Mouse (Mus musculus): Measurements from ENCODE around the gene Olfr1049. TPM values are rescaled to one million over a fixed set of nuclear protein-coding genes. Genes with fewer than 3 reads are reported as not detected.
"Not testable (repeated sequence)": the region's sequence is repeated elsewhere in the genome, so short reads cannot be mapped to it uniquely, and the experiment has no call there.

Gene Olfr1049
- not detected in 2 replicates for total RNA-seq (2015)
- total RNA-seq (2017): 0.37 TPM in 1 of 2 replicates, not detected in the other

GRCm38 (mm10) chr2:86258228-86258627, at the start of gene Olfr1049:
Gene Olfr1049, minus strand, starts transcription at chr2:86258328.
- not testable (repeated sequence) for ATAC-seq (ENCODE audit: poor library complexity, severe bottlenecking)

GRCm38 (mm10) chr2:86292155-86292554, 34.0 kb upstream of the Olfr1049 start, which contains the start of gene Olfr1052:
Gene Olfr1052, plus strand, starts transcription at chr2:86292455.
- no peak for ATAC-seq (ENCODE audit: poor library complexity, severe bottlenecking)

GRCm38 (mm10) chr2:86278988-86279387, 20.9 kb upstream of the Olfr1049 start, which contains the start of gene Olfr1051:
Gene Olfr1051, minus strand, starts transcription at chr2:86279088.
- not testable (repeated sequence) for ATAC-seq (ENCODE audit: poor library complexity, severe bottlenecking)

GRCm38 (mm10) chr2:86240189-86240588, 17.9 kb downstream of the Olfr1049 start, which contains the start of gene Olfr1048:
Gene Olfr1048, minus strand, starts transcription at chr2:86240289.
- ATAC-seq (ENCODE audit: poor library complexity, severe bottlenecking): no peak

- ATAC-seq (ENCODE audit: poor library complexity, severe bottlenecking): no peak
Observed at GRCm38 (mm10) chr2:86231301-86231700, 26.8 kb downstream of the Olfr1049 start, which contains the start of gene Olfr1047. Gene Olfr1047, minus strand, starts transcription at chr2:86231401.

- ATAC-seq (ENCODE audit: poor library complexity, severe bottlenecking): no peak
Observed at GRCm38 (mm10) chr2:86219214-86219613, 38.9 kb downstream of the Olfr1049 start, which contains the start of gene Olfr1046. Gene Olfr1046, minus strand, starts transcription at chr2:86219314.

Other genes starting within 250 kb of the Olfr1049 start
- gene Olfr1033, start 237.7 kb downstream of the Olfr1049 start, total RNA-seq (2015): 0.09 and 0.45 TPM in 2 replicates
- 0.07 TPM in 1 of 2 replicates, not detected in the other for gene Olfr1033, start 237.7 kb downstream of the Olfr1049 start, total RNA-seq (2017)
- gene Olfr1034, start 212.5 kb downstream of the Olfr1049 start, total RNA-seq (2015): not detected in 2 replicates
- not detected in 2 replicates for gene Olfr1034, start 212.5 kb downstream of the Olfr1049 start, total RNA-seq (2017)
- not detected in 2 replicates for gene Olfr1036, start 184.3 kb downstream of the Olfr1049 start, total RNA-seq (2015)
- gene Olfr1036, start 184.3 kb downstream of the Olfr1049 start, total RNA-seq (2017): not detected in 2 replicates
- not detected in 2 replicates for gene Olfr1037, start 170.9 kb downstream of the Olfr1049 start, total RNA-seq (2015)
- not detected in 2 replicates for gene Olfr1037, start 170.9 kb downstream of the Olfr1049 start, total RNA-seq (2017)
- not detected in 2 replicates for gene Olfr1039, start 122.4 kb downstream of the Olfr1049 start, total RNA-seq (2015)
- not detected in 2 replicates for gene Olfr1039, start 122.4 kb downstream of the Olfr1049 start, total RNA-seq (2017)
- gene Olfr1040, start 111.6 kb downstream of the Olfr1049 start, total RNA-seq (2015): not detected in 2 replicates
- not detected in 2 replicates for gene Olfr1040, start 111.6 kb downstream of the Olfr1049 start, total RNA-seq (2017)
- gene Olfr1042, start 96.5 kb downstream of the Olfr1049 start, total RNA-seq (2015): not detected in 2 replicates
- gene Olfr1042, start 96.5 kb downstream of the Olfr1049 start, total RNA-seq (2017): not detected in 2 replicates
- gene Olfr1043, start 90.8 kb downstream of the Olfr1049 start, total RNA-seq (2015): not detected in 2 replicates
- not detected in 2 replicates for gene Olfr1043, start 90.8 kb downstream of the Olfr1049 start, total RNA-seq (2017)
- not detected in 2 replicates for gene Olfr1044, start 80.5 kb downstream of the Olfr1049 start, total RNA-seq (2015)
- gene Olfr1044, start 80.5 kb downstream of the Olfr1049 start, total RNA-seq (2017): not detected in 2 replicates
- not detected in 2 replicates for gene Olfr52, start 72.6 kb downstream of the Olfr1049 start, total RNA-seq (2015)
- not detected in 2 replicates for gene Olfr52, start 72.6 kb downstream of the Olfr1049 start, total RNA-seq (2017)
- gene Olfr1045, start 55.3 kb downstream of the Olfr1049 start, total RNA-seq (2015): not detected in 2 replicates
- not detected in 2 replicates for gene Olfr1045, start 55.3 kb downstream of the Olfr1049 start, total RNA-seq (2017)
- gene Olfr1046, start 39.0 kb downstream of the Olfr1049 start, total RNA-seq (2015): not detected in 2 replicates
- gene Olfr1046, start 39.0 kb downstream of the Olfr1049 start, total RNA-seq (2017): not detected in 2 replicates
- not detected in 2 replicates for gene Olfr1047, start 26.9 kb downstream of the Olfr1049 start, total RNA-seq (2015)
- not detected in 2 replicates for gene Olfr1047, start 26.9 kb downstream of the Olfr1049 start, total RNA-seq (2017)
- gene Olfr1048, start 18.0 kb downstream of the Olfr1049 start, total RNA-seq (2015): not detected in 2 replicates
- gene Olfr1048, start 18.0 kb downstream of the Olfr1049 start, total RNA-seq (2017): not detected in 2 replicates
- gene Olfr1051, start 20.8 kb upstream of the Olfr1049 start, total RNA-seq (2015): not detected in 2 replicates
- gene Olfr1051, start 20.8 kb upstream of the Olfr1049 start, total RNA-seq (2017): not detected in 2 replicates
- not detected in 2 replicates for gene Olfr1052, start 34.1 kb upstream of the Olfr1049 start, total RNA-seq (2015)
- not detected in 2 replicates for gene Olfr1052, start 34.1 kb upstream of the Olfr1049 start, total RNA-seq (2017)
- not detected in 2 replicates for gene Olfr1053, start 57.0 kb upstream of the Olfr1049 start, total RNA-seq (2015)
- gene Olfr1053, start 57.0 kb upstream of the Olfr1049 start, total RNA-seq (2017): not detected in 2 replicates
- gene Olfr1054, start 77.1 kb upstream of the Olfr1049 start, total RNA-seq (2015): not detected in 2 replicates
- gene Olfr1054, start 77.1 kb upstream of the Olfr1049 start, total RNA-seq (2017): not detected in 2 replicates
- gene Olfr1055, start 92.0 kb upstream of the Olfr1049 start, total RNA-seq (2015): not detected in 2 replicates
- gene Olfr1055, start 92.0 kb upstream of the Olfr1049 start, total RNA-seq (2017): not detected in 2 replicates
- not detected in 2 replicates for gene Olfr1056, start 104.1 kb upstream of the Olfr1049 start, total RNA-seq (2015)
- gene Olfr1056, start 104.1 kb upstream of the Olfr1049 start, total RNA-seq (2017): not detected in 2 replicates
- not detected in 2 replicates for gene Olfr1057, start 120.1 kb upstream of the Olfr1049 start, total RNA-seq (2015)
- gene Olfr1057, start 120.1 kb upstream of the Olfr1049 start, total RNA-seq (2017): not detected in 2 replicates
- gene Olfr1058, start 130.2 kb upstream of the Olfr1049 start, total RNA-seq (2015): not detected in 2 replicates
- gene Olfr1058, start 130.2 kb upstream of the Olfr1049 start, total RNA-seq (2017): not detected in 2 replicates
- not detected in 2 replicates for gene Olfr1061, start 155.7 kb upstream of the Olfr1049 start, total RNA-seq (2015)
- gene Olfr1061, start 155.7 kb upstream of the Olfr1049 start, total RNA-seq (2017): not detected in 2 replicates
- not detected in 2 replicates for gene Olfr1062, start 168.4 kb upstream of the Olfr1049 start, total RNA-seq (2015)
- gene Olfr1062, start 168.4 kb upstream of the Olfr1049 start, total RNA-seq (2017): not detected in 2 replicates
- gene Olfr1065, start 192.3 kb upstream of the Olfr1049 start, total RNA-seq (2015): not detected in 2 replicates
- gene Olfr1065, start 192.3 kb upstream of the Olfr1049 start, total RNA-seq (2017): not detected in 2 replicates
- gene Olfr1066, start 197.9 kb upstream of the Olfr1049 start, total RNA-seq (2015): not detected in 2 replicates
- gene Olfr1066, start 197.9 kb upstream of the Olfr1049 start, total RNA-seq (2017): not detected in 2 replicates
- gene Olfr228, start 229.1 kb upstream of the Olfr1049 start, total RNA-seq (2015): not detected in 2 replicates
- gene Olfr228, start 229.1 kb upstream of the Olfr1049 start, total RNA-seq (2017): not detected in 2 replicates

Measured in megakaryocyte, adult 5-6 weeks (primary cell).